Mouse (Mus musculus): Measurements from ENCODE around the gene Itpr1. TPM values are rescaled to one million over a fixed set of nuclear protein-coding genes. Genes with fewer than 3 reads are reported as not detected.

Itpr1 gene
- 6.8 and 13.6 TPM in 2 replicates for polyA plus RNA-seq (2015; fragmentation: Nextera tagmentation; extraction: Ambion mirVana)

GRCm38 (mm10) chr6:108212881-108213295 is at the start of gene Itpr1:
Gene Itpr1, plus strand, starts transcription at chr6:108213096.

GRCm38 (mm10) chr6:108184847-108185684 is 27.8 kb upstream of the Itpr1 start, which contains the start of gene Sumf1:
Gene Sumf1, minus strand, starts transcription at chr6:108185582.

Small RNAs within 50 kb of the gene (microRNA-seq; reads per million reads assigned to microRNA genes)
- not detected for gene Mir7661 (ENCODE audit: borderline replicate concordance, insufficient number of aligned reads)

Other genes starting within 250 kb of the Itpr1 start
- gene Setmar, start 148.1 kb upstream of the Itpr1 start, polyA plus RNA-seq (2015; fragmentation: Nextera tagmentation; extraction: Ambion mirVana) = 5.7 and 6.3 TPM in 2 replicates
- 30.6 and 43.1 TPM in 2 replicates for gene Sumf1, start 27.5 kb upstream of the Itpr1 start, polyA plus RNA-seq (2015; fragmentation: Nextera tagmentation; extraction: Ambion mirVana)